Mouse (Mus musculus) E14TG2a.4 (cell line): ENCODE results near the gene Kif21a.
A peak's percentile ranks its signal among the peaks of the same experiment; 100 is the strongest.

ENCODE experiments used
- H3K27me3 ChIP-seq: 2 replicates; pipeline ENCODE4 v1.6.1; 2014; ENCODE audit warnings: low read length, control low read depth; ENCODE audit not compliant: insufficient read depth
- H3K36me3 ChIP-seq: 2 replicates; pipeline ENCODE4 v1.6.1; 2014; ENCODE audit warnings: low read length, control low read depth; ENCODE audit not compliant: insufficient read depth
- H3K4me1 ChIP-seq: replicated peaks from 2 replicates; pipeline ENCODE4 v1.6.1; 2014; ENCODE audit warnings: low read depth, low read length, control low read depth
- H3K4me3 ChIP-seq: replicated peaks from 2 replicates; pipeline ENCODE4 v1.5.1; 2014; ENCODE audit warnings: mild to moderate bottlenecking, low read length
- H3K9me3 ChIP-seq: 2 replicates; pipeline ENCODE4 v1.6.1; 2014; ENCODE audit warnings: low read length, control low read depth
- CTCF ChIP-seq: conservative IDR thresholded peaks from 2 replicates; pipeline ENCODE4 v1.5.1; 2014; ENCODE audit warnings: low read length
- NANOG ChIP-seq: IDR thresholded peaks from 2 replicates; pipeline ENCODE4 v1.6.1; 2014; ENCODE audit warnings: borderline replicate concordance, low read length, mixed read lengths
- POU5F1 ChIP-seq: IDR thresholded peaks from 2 replicates; pipeline ENCODE4 v1.6.1; 2014; ENCODE audit warnings: low read length, borderline replicate concordance

Kif21a gene

DNA sequence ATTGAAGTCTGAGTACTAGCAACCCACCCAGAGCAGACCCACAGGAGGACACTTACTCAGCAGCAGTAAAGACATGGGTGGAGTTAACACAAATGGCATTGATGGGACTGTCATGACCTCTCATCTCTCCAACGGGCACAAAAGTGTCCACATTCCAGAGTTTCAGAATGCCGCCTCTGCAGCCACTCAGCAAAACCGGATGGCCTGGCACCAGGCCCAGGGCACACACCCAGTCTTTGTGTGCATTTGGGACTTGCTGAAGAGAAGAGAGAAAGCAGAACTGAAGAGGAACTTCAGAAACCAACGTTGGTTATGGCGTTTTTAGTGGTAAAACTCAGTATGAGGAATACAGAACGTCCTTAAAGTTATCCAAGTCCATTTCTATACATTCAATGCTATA lies 114.2 kb downstream of the Kif21a start:
- no peaks in the 10 kb centered on the region for H3K4me1 ChIP-seq
- H3K4me3 ChIP-seq, result no peak overlapping the region
- TF ChIP-seq NANOG (no peak), CTCF (no peak), POU5F1 (no peak)
- H3K36me3 ChIP-seq, result no peaks in the 10 kb centered on the region
- H3K27me3 ChIP-seq, result no peaks in the 10 kb centered on the region
- H3K9me3 ChIP-seq, result no peaks in the 10 kb centered on the region

GRCm38 (mm10) chr15:90931451-90931850 lies 118.3 kb downstream of the Kif21a start:
- Histone ChIP-seq H3K9me3 (no peaks in the 10 kb centered on the region), H3K27me3 (no peaks in the 10 kb centered on the region), H3K4me1 (no peaks in the 10 kb centered on the region), H3K36me3 (no peaks in the 10 kb centered on the region), H3K4me3 (no peak overlapping the region)
- TF ChIP-seq POU5F1, result no peak
- TF ChIP-seq NANOG, result no peak
- TF ChIP-seq CTCF, result no peak

GRCm38 (mm10) chr15:90929043-90929442 lies 120.7 kb downstream of the Kif21a start:
- Histone ChIP-seq H3K36me3 (no peaks in the 10 kb centered on the region), H3K9me3 (no peaks in the 10 kb centered on the region), H3K27me3 (no peaks in the 10 kb centered on the region), H3K4me1 (no peaks in the 10 kb centered on the region), H3K4me3 (no peak overlapping the region)
- no peak for TF ChIP-seq NANOG
- no peak for TF ChIP-seq POU5F1
- TF ChIP-seq CTCF, result peak; percentile 75

- no peaks in the 10 kb centered on the region for H3K36me3 ChIP-seq
- no peak for TF ChIP-seq POU5F1
- TF ChIP-seq NANOG, result no peak
- no peak for TF ChIP-seq CTCF
- H3K4me1 ChIP-seq, result no peaks in the 10 kb centered on the region
- no peak overlapping the region for H3K4me3 ChIP-seq
- no peaks in the 10 kb centered on the region for H3K9me3 ChIP-seq
- peaks cover 5% of the 10 kb centered on the region; the same call in 1 of the 2 replicates for H3K27me3 ChIP-seq
Measured at GRCm38 (mm10) chr15:90896480-90896879, 153.3 kb downstream of the Kif21a start.

DNA sequence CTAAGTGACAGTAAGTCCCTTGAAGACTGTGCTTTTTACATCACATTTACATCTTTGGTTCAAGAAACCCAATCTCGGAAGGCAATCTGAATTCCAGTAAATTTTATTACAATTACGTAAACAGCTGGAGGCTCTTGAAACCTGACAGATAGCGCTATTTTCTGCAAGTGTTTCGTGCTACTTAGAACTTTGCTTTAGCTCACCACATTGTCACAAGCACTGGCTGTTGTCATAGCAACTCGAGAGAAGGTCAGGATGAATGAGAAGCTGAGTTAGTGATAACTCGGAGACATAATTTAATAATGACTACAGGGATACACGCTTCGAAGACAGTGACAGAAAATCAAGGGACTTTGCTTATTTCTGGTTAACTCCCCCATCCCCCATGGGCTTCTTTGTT lies 162.3 kb downstream of the Kif21a start:
- no peaks in the 10 kb centered on the region for H3K36me3 ChIP-seq
- TF ChIP-seq POU5F1 (no peak), CTCF (no peak), NANOG (no peak)
- H3K4me1 ChIP-seq, result no peaks in the 10 kb centered on the region
- H3K27me3 ChIP-seq, result no peaks in the 10 kb centered on the region
- H3K4me3 ChIP-seq, result no peak overlapping the region
- no peaks in the 10 kb centered on the region for H3K9me3 ChIP-seq
